Comparison of ENCODE assay signal across 26 mouse cellular contexts in the genomic region with DNA sequence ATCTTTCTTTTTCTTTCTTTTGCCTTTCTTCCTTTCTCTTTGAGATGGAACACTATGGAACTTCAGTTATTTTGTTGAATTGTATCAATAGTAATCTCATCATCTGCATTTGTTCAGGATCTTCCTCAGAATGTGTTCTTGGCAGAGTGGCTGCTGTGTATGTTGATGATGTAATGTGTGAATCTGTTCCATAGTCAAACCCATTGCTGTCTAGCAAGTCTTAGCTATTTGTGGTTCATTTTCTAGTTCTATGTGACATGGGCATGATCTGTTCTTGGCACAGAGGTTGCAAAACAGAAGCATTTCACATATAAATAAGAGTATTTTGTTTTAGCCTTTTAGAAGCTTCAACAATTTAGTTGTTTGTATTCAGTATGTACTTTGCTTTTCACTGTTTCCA.
DNase-seq lines count a peak whose midpoint lies in the region; ATAC-seq lines count a peak whose summit lies in the region.
"Had no signal": no experiment of that assay in that cellular context is flagged by ENCODE, and none has a peak within 500 bp of the region (broad histone marks: within the 10 kb centered on the region; RNA-seq: fewer than 3 reads in every experiment).

No protein-coding gene starts in this region.

- no peak overlapping the region for H3K4me3 ChIP-seq in forebrain, embryonic 14.5 days (ENCODE audit: low read depth, low read length)
- no peak overlapping the region for H3K4me3 ChIP-seq in forebrain, embryonic 15.5 days
- H3K4me3 ChIP-seq: embryonic facial prominence, embryonic 10.5 days; embryonic facial prominence, embryonic 12.5 days; forebrain, embryonic 12.5 days had no signal

- H3K9me3 ChIP-seq in forebrain, embryonic 14.5 days (replicated peaks; ENCODE audit: control insufficient read depth, low read length): no peaks in the 10 kb centered on the region
- no peaks in the 10 kb centered on the region for H3K9me3 ChIP-seq in forebrain, embryonic 15.5 days
- H3K9me3 ChIP-seq: embryonic facial prominence, embryonic 10.5 days; embryonic facial prominence, embryonic 12.5 days; forebrain, embryonic 12.5 days; G1E had no signal

- H3K27me3 ChIP-seq in forebrain, embryonic 14.5 days (replicated peaks; ENCODE audit: control insufficient read depth, insufficient read depth, low read length): no peaks in the 10 kb centered on the region
- H3K27me3 ChIP-seq in forebrain, embryonic 15.5 days: no peaks in the 10 kb centered on the region
- H3K27me3 ChIP-seq: CH12.LX; embryonic facial prominence, embryonic 12.5 days; forebrain, embryonic 12.5 days; Patski had no signal

- no peak overlapping the region for H3K4me2 ChIP-seq in forebrain, embryonic 14.5 days (ENCODE audit: low read length)
- H3K4me2 ChIP-seq in forebrain, embryonic 15.5 days (replicated peaks): no peak overlapping the region
- H3K4me2 ChIP-seq: embryonic facial prominence, embryonic 12.5 days; forebrain, embryonic 12.5 days had no signal

- DNase-seq in forebrain, embryonic 14.5 days (ENCODE audit: low spot score): peak; percentile 11
- no peak for DNase-seq in frontal cortex, postnatal 14 days (ENCODE audit: low spot score in 2 of 2)
- peak; percentile 15 for DNase-seq in right cerebral cortex, adult 18-20 months
- no peak for DNase-seq in right cerebral cortex, adult 2 months (ENCODE audit: low spot score in 2 of 2)
- DNase-seq: adrenal gland, adult 8-10 months; adrenal gland, postnatal 14 days; adrenal gland, postnatal 36 days; B cell, adult 2 months; cerebellum, adult 11 months; cerebellum, adult 18-20 months; cerebellum, adult 8-10 months; cerebellum, adult 9-11 months; cerebellum, postnatal 14 days; cerebellum, postnatal 36 days; embryo, embryonic 11 days had no signal

- ATAC-seq in forebrain, embryonic 14.5 days: no peak
- ATAC-seq in forebrain, embryonic 15.5 days (replicated peaks): no peak
- peak; percentile 77 for ATAC-seq in frontal cortex, adult (ENCODE audit: low TSS enrichment)
- ATAC-seq: activated CD4-positive, CD25-positive, alpha-beta regulatory T cell, adult 4 months; CD4-positive, CD25-positive, alpha-beta regulatory T cell, adult 4 months; forebrain, embryonic 16.5 days; Patski had no signal

- H3K9ac ChIP-seq in forebrain, embryonic 14.5 days (ENCODE audit: low read length): no peak overlapping the region
- no peak overlapping the region for H3K9ac ChIP-seq in forebrain, embryonic 15.5 days (replicated peaks)
- H3K9ac ChIP-seq: embryonic facial prominence, embryonic 12.5 days; forebrain, embryonic 12.5 days had no signal

- no peaks in the 10 kb centered on the region for H3K36me3 ChIP-seq in forebrain, embryonic 14.5 days (ENCODE audit: control insufficient read depth, insufficient read depth, low read length)
- no peaks in the 10 kb centered on the region for H3K36me3 ChIP-seq in forebrain, embryonic 15.5 days
- H3K36me3 ChIP-seq: embryonic facial prominence, embryonic 10.5 days; embryonic facial prominence, embryonic 12.5 days; forebrain, embryonic 12.5 days; G1E had no signal

- H3K4me1 ChIP-seq in forebrain, embryonic 14.5 days (ENCODE audit: control insufficient read depth, insufficient read depth, low read length): no peaks in the 10 kb centered on the region
- H3K4me1 ChIP-seq in forebrain, embryonic 15.5 days: no peaks in the 10 kb centered on the region
- H3K4me1 ChIP-seq: embryonic facial prominence, embryonic 10.5 days; embryonic facial prominence, embryonic 12.5 days; forebrain, embryonic 12.5 days had no signal

- H3K27ac ChIP-seq in forebrain, embryonic 14.5 days (ENCODE audit: low read depth, low read length): no peak overlapping the region
- no peak overlapping the region for H3K27ac ChIP-seq in forebrain, embryonic 15.5 days (replicated peaks)
- H3K27ac ChIP-seq: embryonic facial prominence, embryonic 10.5 days; embryonic facial prominence, embryonic 12.5 days; forebrain, embryonic 12.5 days had no signal

Comparison
In these comparisons a context has a peak if more than half of its experiments do, and no peak if none do; other contexts are left out.
1. DNase-seq: peak in forebrain, embryonic 14.5 days (single experiment) and right cerebral cortex, adult 18-20 months (single experiment); none in frontal cortex, postnatal 14 days (0 of 2) and right cerebral cortex, adult 2 months (0 of 2).